Mouse (Mus musculus) gonadal fat pad, adult 2 months (tissue): ENCODE results near the gene Phf3. TPM values are rescaled to one million over a fixed set of nuclear protein-coding genes. Genes with fewer than 3 reads are reported as not detected.

Source experiments
- DNase-seq: peaks from one replicate; pipeline ENCODE4 v3.0.0-alpha.2; 2012; ENCODE audit warnings: low read depth
- polyA plus RNA-seq: library from polyadenylated mRNA; depleted of rRNA; stranded (reverse); fragments of >200 nt; gene quantifications from 2 replicates; pipeline ENCODE4 v1.2.3, GENCODE M21; 2012

The Phf3 gene
- polyA plus RNA-seq, 1 experiment: 15.4 TPM

DNA sequence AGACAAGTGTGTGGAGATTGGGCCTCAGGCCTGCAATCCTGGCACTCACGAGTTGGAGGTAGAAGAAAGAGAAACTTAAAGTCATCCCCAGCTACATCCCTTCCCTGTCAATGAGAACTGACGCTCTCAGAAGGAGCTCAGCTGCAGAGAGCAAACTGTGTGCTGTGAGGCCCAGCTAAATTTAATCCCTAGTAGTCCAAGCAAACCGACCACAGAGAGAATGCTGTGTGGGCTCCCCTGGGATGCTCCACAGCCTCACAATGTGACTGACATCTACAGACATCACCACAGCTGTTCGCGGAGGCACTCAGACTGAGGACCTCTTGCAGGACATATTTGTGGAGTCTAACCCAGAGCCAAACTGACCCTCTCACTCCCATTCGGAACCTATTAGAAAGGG, 54.3 kb downstream of the Phf3 start:
- no peak for DNase-seq

GRCm38 (mm10) chr1:30815609-30816008, 58.1 kb downstream of the Phf3 start:
- DNase-seq: no peak

GRCm38 (mm10) chr1:30814987-30815386, 58.7 kb downstream of the Phf3 start:
- no peak for DNase-seq

DNA sequence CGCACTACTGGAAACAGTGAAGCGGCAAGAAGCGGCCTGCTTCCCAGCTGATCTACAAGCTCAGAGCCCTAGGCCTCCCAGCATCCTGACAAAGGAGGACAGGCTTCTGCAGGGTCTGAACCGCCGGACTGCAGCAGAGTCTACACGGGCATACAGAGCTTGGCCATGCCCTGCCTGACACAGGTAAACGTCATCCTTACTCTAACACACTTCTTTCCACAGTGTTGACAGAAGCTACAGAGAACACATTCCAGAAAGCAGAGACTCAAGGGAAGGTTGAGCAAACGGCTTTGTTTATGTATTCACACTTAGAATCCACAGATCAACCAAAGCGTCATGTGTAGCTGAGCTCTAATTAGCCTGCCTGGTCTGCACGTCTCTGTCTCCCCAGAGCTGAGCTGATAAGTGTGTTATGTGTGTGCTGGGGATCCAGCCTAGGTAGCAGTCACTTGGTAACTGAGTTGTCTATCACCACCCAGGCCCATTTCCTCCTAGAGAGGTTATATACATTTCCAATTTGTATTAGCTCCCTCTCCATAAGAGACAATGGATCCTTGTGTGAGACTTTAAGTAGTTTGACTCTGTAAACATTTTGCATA, 65.5 kb downstream of the Phf3 start:
- no peak for DNase-seq

GRCm38 (mm10) chr1:30805688-30806285, 67.9 kb downstream of the Phf3 start:
- DNase-seq: no peak

DNA sequence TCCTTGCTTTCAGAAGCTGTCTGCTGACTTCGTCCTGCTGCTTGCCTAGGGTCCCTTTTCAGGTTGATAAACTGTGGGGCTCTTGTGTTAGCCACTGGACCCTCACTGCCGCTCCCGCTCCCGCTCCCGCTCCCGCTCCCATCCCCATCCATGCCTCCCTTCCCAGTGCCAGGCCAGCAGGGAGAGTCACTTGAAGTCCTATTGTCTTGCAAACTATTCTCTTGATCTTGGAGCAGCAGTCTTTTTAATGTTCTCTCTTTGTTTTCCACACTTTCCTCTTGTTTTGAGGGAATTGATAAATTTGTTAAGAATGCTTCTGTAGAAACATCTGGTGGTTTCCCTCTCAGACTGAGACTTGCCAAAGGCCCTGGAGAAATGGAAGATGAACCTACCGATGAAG, 68.8 kb downstream of the Phf3 start:
- no peak for DNase-seq

DNA sequence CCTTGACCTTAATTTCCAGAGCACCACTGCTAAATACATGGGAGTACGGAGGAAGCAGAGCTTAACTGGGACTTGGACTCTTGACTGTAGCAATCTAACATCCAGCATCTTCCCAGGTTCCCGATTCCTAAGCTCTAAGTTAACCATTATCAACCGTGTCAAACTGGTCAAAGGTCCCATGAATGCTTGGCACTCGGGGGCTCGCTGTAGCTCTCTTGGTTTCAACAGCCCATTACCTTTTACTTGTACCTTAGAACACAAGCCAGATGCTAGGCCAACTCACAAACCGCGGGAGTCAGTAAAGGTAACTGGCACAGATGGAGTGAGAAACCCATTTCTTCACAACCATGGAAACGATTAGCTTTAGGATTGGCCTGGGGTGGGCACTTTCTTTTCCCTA, 71.8 kb downstream of the Phf3 start:
- DNase-seq: no peak

DNA sequence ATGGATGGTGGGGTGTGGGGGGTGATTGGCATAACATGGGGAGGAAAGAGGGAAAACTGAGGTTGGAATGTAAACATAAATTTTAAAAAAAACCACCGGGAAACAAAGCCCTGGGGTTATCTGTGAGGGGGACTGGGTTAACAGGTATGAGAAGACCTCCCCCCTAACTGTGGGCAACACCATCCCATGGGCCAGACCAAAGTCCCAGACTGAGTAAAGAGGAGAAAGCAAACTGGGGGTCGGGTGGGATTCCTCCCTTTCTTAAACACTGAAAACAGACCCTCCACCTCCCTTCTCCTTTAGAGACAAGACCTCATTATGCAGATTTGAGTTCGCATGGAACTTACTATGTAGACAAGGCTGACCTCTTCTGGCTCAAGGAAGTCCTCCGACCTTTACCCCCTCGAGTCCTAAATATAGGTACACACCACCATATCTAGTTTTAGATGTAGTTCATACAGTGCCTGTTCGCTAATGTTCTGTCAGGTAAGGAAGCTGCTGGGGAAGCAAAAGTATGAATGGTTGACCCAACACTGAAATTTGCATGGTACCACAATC, 74.4 kb downstream of the Phf3 start:
- no peak for DNase-seq

GRCm38 (mm10) chr1:30794606-30795005, 79.1 kb downstream of the Phf3 start:
- DNase-seq: no peak

DNA sequence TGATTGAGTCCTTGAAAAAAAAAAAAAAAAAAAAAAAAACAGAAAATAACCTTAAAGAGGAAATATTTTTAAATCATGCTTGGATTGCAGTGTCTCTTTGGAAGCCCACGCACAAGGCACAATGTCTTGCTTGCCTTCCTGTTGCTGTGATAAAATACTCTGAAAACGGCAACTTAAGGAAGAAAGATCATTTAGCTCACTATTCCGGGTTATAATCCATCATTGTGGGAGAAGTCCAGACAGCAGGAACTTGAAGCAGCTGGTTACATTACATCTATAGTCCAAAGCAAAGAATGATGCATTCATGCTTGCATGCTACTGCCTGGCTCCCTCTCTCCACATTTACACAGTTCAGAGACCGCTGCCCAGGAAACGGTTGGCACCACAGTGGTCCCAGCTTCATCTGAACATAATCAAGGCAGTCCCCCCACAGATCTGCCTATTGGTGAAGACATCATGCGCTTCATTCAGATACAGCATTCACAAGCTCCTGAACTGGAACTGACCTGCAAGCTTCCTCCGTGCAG, 80.3 kb downstream of the Phf3 start:
- DNase-seq: no peak

DNA sequence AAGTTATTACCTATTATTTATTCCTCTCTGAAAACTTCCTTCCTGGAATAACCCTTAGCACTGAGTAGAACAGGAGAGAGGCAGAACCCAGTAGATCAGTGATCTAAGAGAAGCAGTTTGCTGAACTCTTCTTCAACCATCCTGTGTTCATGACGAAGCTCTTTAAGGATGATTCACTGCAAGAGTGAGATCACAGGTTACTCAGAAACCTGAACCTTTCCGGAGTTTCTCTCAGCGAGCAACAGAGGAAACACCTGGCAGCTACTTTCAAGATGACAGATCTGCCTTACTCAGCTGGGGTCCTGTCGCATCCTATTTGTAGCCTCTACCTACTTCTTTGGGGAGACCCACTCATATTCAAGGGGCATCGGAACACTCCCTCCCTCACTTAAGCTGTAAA, 80.8 kb downstream of the Phf3 start:
- no peak for DNase-seq

GRCm38 (mm10) chr1:30790220-30790619, 83.5 kb downstream of the Phf3 start:
- peak; percentile 22 for DNase-seq

DNA sequence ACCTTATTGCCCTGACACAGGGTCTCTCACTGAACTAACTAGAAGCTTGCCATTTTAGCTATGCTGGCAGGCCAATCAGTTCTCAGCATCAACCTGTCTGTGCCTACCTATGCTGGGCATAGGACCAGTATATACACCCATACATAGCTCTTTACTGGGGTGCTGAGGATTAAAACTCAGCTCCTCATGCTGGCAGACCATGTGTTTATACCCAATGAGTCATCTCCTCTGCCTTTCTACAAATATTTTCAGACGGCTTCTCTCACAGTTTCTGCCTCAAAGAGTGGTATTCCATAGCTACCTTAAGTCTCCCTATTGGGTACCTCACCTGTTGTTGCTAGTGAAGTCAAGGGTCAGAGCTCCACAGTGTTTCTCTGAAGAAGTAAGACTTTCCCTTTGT, 84.0 kb downstream of the Phf3 start:
- DNase-seq: no peak

- DNase-seq: no peak
Observed at GRCm38 (mm10) chr1:30789001-30789400, 84.7 kb downstream of the Phf3 start.

DNA sequence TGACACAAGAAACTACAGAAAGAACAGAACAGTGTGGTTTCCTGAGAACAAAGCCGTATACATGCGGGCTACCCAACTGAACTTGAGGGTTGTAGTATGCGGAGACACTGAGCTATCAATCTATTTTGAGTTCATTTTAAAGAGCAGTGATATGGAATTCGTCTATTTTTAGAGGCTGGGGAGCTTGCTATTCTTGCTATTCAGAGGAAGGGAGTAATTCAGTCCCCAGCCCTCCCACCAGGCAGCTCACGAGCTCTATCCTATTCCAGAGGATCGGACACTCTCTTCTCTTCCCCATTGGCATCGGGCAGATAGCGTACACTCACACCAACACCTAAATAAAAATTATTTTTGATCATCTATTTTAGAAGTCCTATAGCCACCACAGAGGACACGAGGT, 87.1 kb downstream of the Phf3 start:
- no peak for DNase-seq

DNA sequence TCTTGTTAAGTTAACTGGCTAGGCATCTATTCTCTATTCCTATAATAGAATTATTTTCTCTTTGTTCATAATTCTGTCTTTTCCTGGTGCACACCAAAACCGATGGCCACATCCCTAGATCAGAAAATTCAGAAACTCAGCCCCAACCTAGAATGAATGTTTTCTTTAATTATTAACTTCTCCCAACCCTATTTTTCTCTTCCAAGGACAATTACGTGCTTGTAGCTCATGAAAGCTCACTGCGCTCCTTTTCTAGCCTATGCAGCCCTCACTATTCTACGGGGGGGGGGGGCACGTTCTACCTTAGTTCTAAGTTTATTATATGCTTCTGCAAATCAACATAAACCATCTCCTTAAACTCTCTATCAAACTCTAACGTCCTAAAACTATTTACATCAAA, 90.0 kb downstream of the Phf3 start:
- no peak for DNase-seq

GRCm38 (mm10) chr1:30780293-30780692, 93.4 kb downstream of the Phf3 start:
- DNase-seq: no peak

GRCm38 (mm10) chr1:30779562-30779961, 94.2 kb downstream of the Phf3 start:
- DNase-seq: no peak

DNA sequence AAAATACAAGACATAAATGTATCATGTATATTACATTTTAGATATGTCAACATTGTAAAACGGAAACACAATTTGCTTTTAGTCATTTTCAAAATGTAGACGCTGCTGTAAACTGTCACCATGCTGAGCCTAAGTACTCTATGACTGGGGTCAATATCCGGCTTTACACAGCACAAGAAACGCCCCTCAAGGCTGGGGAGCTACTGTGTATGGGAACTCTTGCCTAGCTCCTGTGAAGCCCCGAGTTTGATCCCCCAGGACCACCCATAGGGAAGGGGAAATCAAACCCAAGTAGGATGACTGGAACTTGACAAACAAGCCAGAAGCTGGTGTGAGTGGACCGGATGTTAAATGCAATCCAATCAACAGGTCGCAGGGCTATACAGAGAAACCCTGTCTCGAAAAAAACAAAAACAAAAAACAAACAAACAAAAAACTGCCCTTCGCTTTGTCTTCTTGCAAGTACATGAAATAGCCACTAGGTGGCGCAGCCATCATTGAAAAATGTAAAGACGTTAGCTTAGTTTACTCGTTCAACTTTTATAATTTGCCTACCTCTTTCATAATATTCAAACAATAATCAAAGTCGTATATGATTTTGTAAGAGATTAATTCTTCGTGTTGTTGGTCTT, 95.2 kb downstream of the Phf3 start:
- no peak for DNase-seq

DNA sequence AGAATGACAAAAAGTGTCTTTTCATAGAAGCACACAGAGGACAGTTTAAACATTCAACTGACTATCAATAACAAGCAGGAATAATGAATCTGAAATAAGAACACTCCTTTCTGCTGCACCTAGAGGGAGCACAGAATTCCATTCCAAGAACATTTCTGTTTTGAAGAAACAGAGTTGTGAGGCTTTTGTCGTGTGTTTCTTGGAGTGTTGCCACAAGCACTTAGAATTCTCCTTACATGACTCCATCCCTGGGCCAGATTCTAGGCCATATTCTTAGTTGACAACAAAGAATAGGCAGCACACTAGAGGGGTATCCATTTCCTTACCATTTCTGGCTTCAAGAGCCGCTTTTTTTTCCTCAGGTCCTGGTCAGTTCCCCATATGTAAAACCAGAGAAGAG, 97.5 kb downstream of the Phf3 start:
- no peak for DNase-seq

GRCm38 (mm10) chr1:30773662-30774061, 100.1 kb downstream of the Phf3 start:
- no peak for DNase-seq

DNA sequence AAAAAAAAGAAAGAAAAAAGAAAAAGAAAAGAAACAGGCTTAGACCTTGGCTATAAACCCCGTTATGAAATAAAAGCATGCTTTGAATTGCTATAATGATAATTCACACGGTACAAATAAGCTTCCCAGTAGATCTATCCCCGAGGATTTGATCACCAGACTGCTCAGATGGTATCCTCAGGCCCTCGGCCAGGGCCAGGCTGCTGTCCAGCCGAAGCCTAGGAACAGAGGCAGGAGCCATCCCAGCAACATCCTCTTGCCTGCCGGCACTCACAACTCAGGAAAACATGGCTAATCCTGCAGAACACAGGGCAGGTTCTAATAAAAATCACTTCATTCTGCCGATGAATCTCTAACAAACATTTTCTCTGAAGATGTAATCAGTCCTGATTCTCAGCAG, 100.9 kb downstream of the Phf3 start:
- DNase-seq: no peak

- DNase-seq: no peak
Observed at GRCm38 (mm10) chr1:30771772-30772171, 101.9 kb downstream of the Phf3 start.
